Mouse (Mus musculus) left cerebral cortex, postnatal 36 days (tissue): Measurements from ENCODE around the gene Tarbp1. TPM values are rescaled to one million over a fixed set of nuclear protein-coding genes. Genes with fewer than 3 reads are reported as not detected.
A peak's percentile ranks its signal among the peaks of the same experiment; 100 is the strongest.

Experiments
- DNase-seq, 2 experiments: peaks; one replicate each; pipeline ENCODE4 v3.0.0; 2021 to 2022; ENCODE audit warnings: low spot score in 2 of 2, mixed read lengths in 1 of 2
- intact Hi-C: fragments of 180-260 bp; cut with DNase I; formaldehyde crosslinking; loops from one replicate; pipeline ENCODE4 v1.15.1; 2025
- total RNA-seq, 2 experiments: library from RNA; stranded (reverse); gene quantifications; 2 replicates each; pipeline ENCODE4 v1.2.3; 2021

Tarbp1 gene
- 1 to 10 TPM; 3.1 to 4.4 TPM for total RNA-seq

- DNase-seq, result peak; percentile 90 to 92
- intact Hi-C loops, result loop anchor here (5.0 kb wide), 1 partner anchor 522 kb away; no protein-coding TSS in a partner anchor
Observed at GRCm38 (mm10) chr8:126474299-126475187, at the start of gene Tarbp1. Tarbp1 (minus strand) TSS chr8:126475065.

GRCm38 (mm10) chr8:126524233-126524985 is 49.5 kb upstream of the Tarbp1 start:
- DNase-seq, result peak; percentile 86 to 88
- intact Hi-C loops, result no loop called here

- intact Hi-C loops, result loop anchor here (2.0 kb wide), 1 partner anchor 16 kb away; no protein-coding TSS in a partner anchor
- DNase-seq, result no peak
Observed at GRCm38 (mm10) chr8:126523060-126523574, 48.3 kb upstream of the Tarbp1 start.

- DNase-seq, result no peak
- intact Hi-C loops, result loop anchor here (5.0 kb wide), 1 partner anchor 73 kb away; the partner anchor contains the start of gene Irf2bp2
Observed at GRCm38 (mm10) chr8:126519447-126519975, 44.6 kb upstream of the Tarbp1 start.

- intact Hi-C loops, result loop anchor here (1.0 to 5.0 kb wide), 2 partner anchors 75 to 149 kb away; partner anchors contain the start of gene Irf2bp2
- DNase-seq, result peak; percentile 95 to 97
Observed at GRCm38 (mm10) chr8:126516620-126517577, 42.0 kb upstream of the Tarbp1 start.

GRCm38 (mm10) chr8:126514011-126514964 is 39.4 kb upstream of the Tarbp1 start:
- DNase-seq, result no peak
- intact Hi-C loops, result no loop called here

- intact Hi-C loops, result no loop called here
- no peak for DNase-seq
Observed at GRCm38 (mm10) chr8:126510866-126511265, 36.0 kb upstream of the Tarbp1 start.

- DNase-seq, result peak in 1 of 2 experiments; percentile 25
- intact Hi-C loops, result no loop called here
Observed at GRCm38 (mm10) chr8:126509635-126510034, 34.8 kb upstream of the Tarbp1 start.

GRCm38 (mm10) chr8:126508871-126509586 is 34.2 kb upstream of the Tarbp1 start:
- intact Hi-C loops, result no loop called here
- DNase-seq, result no peak

- DNase-seq, result no peak
- intact Hi-C loops, result no loop called here
Observed at GRCm38 (mm10) chr8:126508221-126508620, 33.4 kb upstream of the Tarbp1 start.

- no peak for DNase-seq
- intact Hi-C loops, result no loop called here
Observed at GRCm38 (mm10) chr8:126504492-126505182, 29.8 kb upstream of the Tarbp1 start.

- intact Hi-C loops, result no loop called here
- no peak for DNase-seq
Observed at GRCm38 (mm10) chr8:126502722-126503121, 27.9 kb upstream of the Tarbp1 start.

GRCm38 (mm10) chr8:126499371-126499770 is 24.5 kb upstream of the Tarbp1 start:
- intact Hi-C loops, result loop anchor here (5.0 to 10.0 kb wide), 3 partner anchors 168 to 335 kb away; no protein-coding TSS in a partner anchor
- DNase-seq, result no peak

GRCm38 (mm10) chr8:126498465-126498864 is 23.6 kb upstream of the Tarbp1 start:
- no peak for DNase-seq
- intact Hi-C loops, result loop anchor here (5.0 to 10.0 kb wide), 3 partner anchors 169 to 336 kb away; no protein-coding TSS in a partner anchor

- intact Hi-C loops, result loop anchor here (1.0 to 10.0 kb wide), 5 partner anchors 97 to 424 kb away; no protein-coding TSS in a partner anchor
- peak; percentile 93 to 94 for DNase-seq
Observed at GRCm38 (mm10) chr8:126497541-126498428, 22.9 kb upstream of the Tarbp1 start.
